Mouse (Mus musculus): Measurements from ENCODE around the gene Msantd3. TPM values are rescaled to one million over a fixed set of nuclear protein-coding genes. Genes with fewer than 3 reads are reported as not detected.

Gene Msantd3
- polyA plus RNA-seq, 1 experiment from 2014 or later, result 2.5 TPM

DNA sequence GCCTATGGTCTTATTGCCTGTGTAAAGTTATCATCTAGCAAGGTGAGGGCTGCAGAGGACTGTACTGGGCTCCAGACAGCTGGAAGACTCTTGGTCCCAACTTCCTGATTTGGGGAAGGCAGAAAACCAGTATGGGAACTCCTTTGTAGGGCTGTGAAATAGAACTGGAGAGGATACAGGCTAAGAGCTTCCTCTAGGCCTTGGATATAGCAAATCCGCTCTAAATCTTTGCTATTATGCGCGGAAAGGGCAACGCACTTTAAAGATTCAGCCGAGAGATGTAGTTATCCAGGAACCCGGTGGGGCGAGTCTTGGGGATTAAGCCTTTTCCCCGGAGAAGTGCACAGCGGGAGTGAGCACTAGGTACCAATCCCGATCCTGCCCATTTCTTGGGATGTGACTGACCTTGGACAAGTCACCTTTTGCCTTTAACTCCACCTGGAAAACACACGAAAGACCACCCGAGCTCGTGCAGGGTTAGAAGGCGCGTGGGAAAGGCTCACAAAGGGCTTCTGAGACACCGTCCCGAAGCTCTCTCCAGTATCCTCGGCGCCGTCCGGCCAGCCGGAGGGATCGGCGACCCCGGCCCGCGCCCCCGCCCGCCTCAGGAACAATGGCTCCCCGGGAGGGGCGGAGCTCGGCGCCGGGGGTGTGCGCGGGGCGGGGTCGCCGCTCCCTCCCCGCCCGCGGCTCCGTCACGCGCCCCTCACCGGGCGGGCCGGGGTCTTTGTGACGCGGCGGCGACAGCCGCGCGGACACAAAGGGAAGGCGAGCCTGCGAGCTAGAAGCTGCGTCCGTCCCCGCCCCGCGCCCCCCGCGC, 44.9 kb downstream of the Msantd3 start, which contains the start of gene Tmeff1:
Gene Tmeff1 (plus strand): TSS at position 754 of the 820 bp plus-strand sequence.
- peak within 1 kb of the TSS; percentile 11; the same call in 1 of the 2 replicates for H3K9ac ChIP-seq
- ATAC-seq (ENCODE audit: insufficient read depth), result no peak
- H3K27ac ChIP-seq (replicated peaks), result no peak within 1 kb of the TSS
- H3K9me3 ChIP-seq (replicated peaks), result no peaks in the 10 kb centered on the region
- H3K4me3 ChIP-seq (replicated peaks), result peak within 1 kb of the TSS; percentile 59
- H3K27me3 ChIP-seq, result peaks cover 40% of the 10 kb centered on the region
- H3K36me3 ChIP-seq (replicated peaks), result no peaks in the 10 kb centered on the region
- WGBS (ENCODE audit: insufficient replicate concordance), result 4% methylated on average over 60 of the region's 64 CpGs
- H3K4me1 ChIP-seq (replicated peaks), result no peaks in the 10 kb centered on the region
- peak within 1 kb of the TSS; percentile 72 for H3K4me2 ChIP-seq

DNA sequence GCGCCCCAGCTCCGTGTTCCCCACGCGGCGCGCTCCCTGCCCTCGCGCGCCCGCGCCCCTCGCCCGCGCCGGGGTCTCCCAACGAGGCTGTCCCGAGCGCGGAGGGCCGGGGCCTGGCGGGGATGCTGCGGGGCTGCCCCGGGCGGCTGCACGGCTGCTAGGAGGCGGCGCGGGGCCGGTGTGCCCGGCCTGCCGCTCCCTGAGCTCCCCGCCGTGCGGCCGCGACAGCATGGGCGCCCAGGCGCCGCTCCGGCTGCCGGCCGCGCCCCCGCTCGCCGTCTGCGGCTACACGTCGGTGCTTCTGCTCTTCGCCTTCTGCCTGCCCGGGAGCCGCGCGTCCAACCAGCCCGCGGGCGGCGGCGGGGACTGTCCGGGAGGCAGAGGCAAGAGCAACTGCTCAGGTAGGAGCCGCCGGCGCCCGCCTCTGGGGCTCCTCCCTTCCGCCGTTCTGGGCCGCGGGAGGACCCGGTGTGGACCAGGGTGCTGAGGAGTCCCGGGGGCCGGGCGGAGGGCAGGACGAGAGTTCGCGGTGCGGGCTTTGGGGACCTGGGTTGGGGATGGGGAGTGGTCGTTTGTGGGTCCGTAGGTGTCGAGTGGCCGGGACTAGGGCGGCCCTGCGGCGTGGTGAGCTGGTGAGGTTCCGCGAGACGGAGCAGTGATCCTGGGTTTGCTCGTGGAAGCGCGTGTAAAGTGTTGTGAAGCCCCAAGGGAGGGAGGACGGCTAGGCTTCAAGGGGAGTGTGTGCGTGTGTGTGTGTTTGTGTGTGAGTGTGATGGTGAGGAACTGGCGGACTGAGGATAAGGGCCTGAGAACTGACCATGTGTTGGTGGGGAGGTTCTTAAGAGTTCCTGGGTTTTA, 45.7 kb downstream of the Msantd3 start:
- no peaks in the 10 kb centered on the region for H3K9me3 ChIP-seq (replicated peaks)
- H3K9ac ChIP-seq, result peak overlapping the region; percentile 11; the same call in 1 of the 2 replicates
- no peaks in the 10 kb centered on the region for H3K4me1 ChIP-seq (replicated peaks)
- peaks cover 40% of the 10 kb centered on the region for H3K27me3 ChIP-seq
- H3K27ac ChIP-seq (replicated peaks), result no peak overlapping the region
- H3K4me2 ChIP-seq, result peak overlapping the region; percentile 72
- no peaks in the 10 kb centered on the region for H3K36me3 ChIP-seq (replicated peaks)
- WGBS (ENCODE audit: insufficient replicate concordance), result 1% methylated on average over 83 of the region's 92 CpGs
- ATAC-seq (ENCODE audit: insufficient read depth), result no peak
- peak overlapping the region; percentile 59 for H3K4me3 ChIP-seq (replicated peaks)

DNA sequence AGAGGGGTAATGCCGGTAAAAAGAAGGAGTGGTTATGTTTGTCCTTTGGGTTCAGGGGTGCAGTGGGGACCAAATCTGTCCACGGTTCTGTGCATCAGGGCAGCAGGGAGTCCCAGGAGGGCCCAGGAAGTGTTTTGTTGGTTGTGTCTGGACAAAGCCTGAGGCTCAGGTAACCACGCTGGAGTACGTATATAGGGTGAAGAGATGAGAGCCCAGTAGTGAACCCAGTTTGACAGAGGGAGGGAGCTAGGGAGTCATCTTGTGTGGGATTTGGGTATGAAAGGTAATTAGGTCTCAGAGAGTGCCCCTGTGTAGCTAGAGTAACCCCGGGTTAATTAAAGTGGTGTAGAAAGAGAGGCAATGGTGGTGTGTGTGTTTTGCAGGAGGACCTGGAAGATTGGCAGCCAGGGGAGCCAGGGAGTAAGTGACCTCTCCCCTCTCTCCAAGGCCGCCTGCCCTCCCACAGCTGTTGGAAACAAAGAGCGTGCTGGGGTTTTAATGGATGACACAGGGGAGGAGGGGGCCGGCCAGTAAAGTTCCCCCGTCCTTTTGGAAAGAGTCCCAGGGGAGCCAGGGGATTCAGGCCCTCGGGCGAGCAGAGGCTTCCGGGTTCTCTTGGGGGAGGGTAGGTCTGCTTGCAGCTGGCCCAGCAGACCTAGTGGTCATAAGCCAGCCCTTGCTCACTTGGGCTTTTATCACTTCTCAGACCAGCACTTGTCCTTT, 46.5 kb downstream of the Msantd3 start:
- WGBS (ENCODE audit: insufficient replicate concordance), result 15% methylated on average over 12 of the region's 12 CpGs
- Histone ChIP-seq H3K4me1 (replicated peaks) (no peaks in the 10 kb centered on the region), H3K36me3 (replicated peaks) (no peaks in the 10 kb centered on the region), H3K9ac (no peak overlapping the region), H3K27ac (replicated peaks) (no peak overlapping the region), H3K4me3 (replicated peaks) (peak overlapping the region; percentile 59), H3K27me3 (peaks cover 40% of the 10 kb centered on the region), H3K4me2 (peak overlapping the region; percentile 72), H3K9me3 (replicated peaks) (no peaks in the 10 kb centered on the region)
- ATAC-seq (ENCODE audit: insufficient read depth), result no peak

DNA sequence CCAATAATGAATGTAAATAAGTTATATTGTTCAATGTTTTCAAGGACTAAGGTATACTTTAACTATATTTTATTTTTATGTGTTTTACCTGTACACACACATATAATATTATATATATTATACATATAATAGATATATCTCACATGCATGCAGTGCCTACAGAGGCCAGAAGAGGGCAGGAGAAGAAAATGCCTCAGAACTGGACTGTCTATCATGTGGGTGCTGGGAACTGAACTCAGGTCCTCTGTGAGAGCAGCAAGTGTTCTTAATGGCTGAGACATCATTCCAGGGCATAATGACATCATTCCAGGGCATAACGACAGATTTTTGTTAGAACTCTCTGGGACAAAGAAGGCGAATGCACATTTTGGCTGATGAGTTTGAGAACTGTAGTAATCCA, 47.8 kb downstream of the Msantd3 start:
- Histone ChIP-seq H3K4me3 (replicated peaks) (no peak overlapping the region), H3K27ac (replicated peaks) (no peak overlapping the region), H3K36me3 (replicated peaks) (no peaks in the 10 kb centered on the region), H3K9ac (no peak overlapping the region), H3K27me3 (peaks cover 40% of the 10 kb centered on the region), H3K4me1 (replicated peaks) (no peaks in the 10 kb centered on the region), H3K9me3 (replicated peaks) (no peaks in the 10 kb centered on the region), H3K4me2 (no peak overlapping the region)
- WGBS (ENCODE audit: insufficient replicate concordance), result 64% methylated on average over 2 of the region's 2 CpGs
- no peak for ATAC-seq (ENCODE audit: insufficient read depth)

DNA sequence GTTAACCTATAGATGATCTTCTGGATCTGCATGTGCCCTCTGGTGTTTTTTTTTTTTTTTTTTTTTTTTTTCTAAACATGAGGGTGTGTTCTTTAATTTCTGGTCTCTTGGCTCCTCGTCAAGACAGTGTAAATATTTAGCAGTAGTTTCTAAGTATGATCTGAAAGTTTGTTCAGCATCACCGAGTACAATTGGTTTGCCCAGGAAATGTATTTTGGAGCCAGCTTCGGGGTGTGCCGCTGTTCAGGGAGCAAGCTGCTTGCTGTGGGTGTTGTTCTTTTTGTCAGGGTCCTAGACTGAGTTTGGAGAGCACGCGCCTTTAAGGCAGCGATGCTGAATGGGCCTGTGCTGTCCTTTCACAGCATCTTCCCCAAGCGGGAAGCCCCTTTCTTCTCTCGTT, 48.8 kb downstream of the Msantd3 start:
- Histone ChIP-seq H3K27ac (replicated peaks) (no peak overlapping the region), H3K4me3 (replicated peaks) (no peak overlapping the region), H3K36me3 (replicated peaks) (no peaks in the 10 kb centered on the region), H3K9ac (no peak overlapping the region), H3K9me3 (replicated peaks) (no peaks in the 10 kb centered on the region), H3K27me3 (peaks cover 32% of the 10 kb centered on the region), H3K4me2 (no peak overlapping the region), H3K4me1 (replicated peaks) (no peaks in the 10 kb centered on the region)
- 80% methylated on average over 9 of the region's 9 CpGs for WGBS (ENCODE audit: insufficient replicate concordance)
- no peak for ATAC-seq (ENCODE audit: insufficient read depth)

DNA sequence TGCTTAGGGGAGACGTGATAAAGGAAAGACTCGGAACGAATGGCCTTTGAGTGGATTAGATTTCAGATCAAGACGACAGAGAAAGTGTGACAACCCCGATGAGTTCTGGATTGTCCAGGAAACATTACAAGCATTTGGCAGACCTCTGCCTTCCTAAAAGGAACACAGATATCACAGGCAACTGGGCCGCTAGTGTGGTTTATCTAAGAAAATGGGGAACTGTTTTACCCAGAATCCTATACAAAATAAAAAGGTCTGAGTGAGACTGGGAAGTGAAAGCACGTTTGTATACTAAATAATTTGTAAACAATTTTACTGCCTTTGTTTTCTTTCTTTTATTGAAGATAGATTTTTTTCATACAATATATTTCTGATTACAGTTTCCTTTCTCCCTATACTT, 51.1 kb downstream of the Msantd3 start:
- Histone ChIP-seq H3K4me3 (replicated peaks) (no peak overlapping the region), H3K27ac (replicated peaks) (no peak overlapping the region), H3K36me3 (replicated peaks) (no peaks in the 10 kb centered on the region), H3K4me2 (no peak overlapping the region), H3K9me3 (replicated peaks) (no peaks in the 10 kb centered on the region), H3K27me3 (peaks cover 11% of the 10 kb centered on the region), H3K4me1 (replicated peaks) (no peaks in the 10 kb centered on the region), H3K9ac (no peak overlapping the region)
- 33% methylated on average over 7 of the region's 7 CpGs for WGBS (ENCODE audit: insufficient replicate concordance)
- ATAC-seq (ENCODE audit: insufficient read depth), result no peak

DNA sequence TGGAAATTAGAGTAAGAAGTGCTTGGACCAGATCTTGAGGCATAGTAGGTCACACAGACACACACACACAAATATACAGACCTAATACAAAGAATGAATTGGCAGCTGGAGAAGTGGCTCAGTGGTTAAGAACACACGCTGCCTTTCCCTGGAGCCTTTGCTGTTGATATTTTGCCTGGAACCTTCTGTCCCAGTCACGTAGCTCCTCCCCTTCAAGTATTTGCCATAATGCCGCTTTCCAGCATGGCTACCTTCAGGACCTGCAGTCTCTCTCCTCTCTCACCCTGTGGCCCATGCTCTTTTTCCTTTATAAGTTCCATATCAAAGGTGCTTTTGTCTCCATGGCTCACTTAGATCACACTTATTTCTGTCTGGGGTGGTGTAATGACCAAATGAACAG, 51.7 kb downstream of the Msantd3 start:
- no peaks in the 10 kb centered on the region for H3K9me3 ChIP-seq (replicated peaks)
- no peak overlapping the region for H3K4me3 ChIP-seq (replicated peaks)
- no peaks in the 10 kb centered on the region for H3K36me3 ChIP-seq (replicated peaks)
- H3K4me2 ChIP-seq, result no peak overlapping the region
- no peaks in the 10 kb centered on the region for H3K4me1 ChIP-seq (replicated peaks)
- H3K9ac ChIP-seq, result no peak overlapping the region
- peaks cover 6% of the 10 kb centered on the region for H3K27me3 ChIP-seq
- WGBS (ENCODE audit: insufficient replicate concordance), result 65% methylated on average over 3 of the region's 3 CpGs
- ATAC-seq (ENCODE audit: insufficient read depth), result no peak
- H3K27ac ChIP-seq (replicated peaks), result no peak overlapping the region

DNA sequence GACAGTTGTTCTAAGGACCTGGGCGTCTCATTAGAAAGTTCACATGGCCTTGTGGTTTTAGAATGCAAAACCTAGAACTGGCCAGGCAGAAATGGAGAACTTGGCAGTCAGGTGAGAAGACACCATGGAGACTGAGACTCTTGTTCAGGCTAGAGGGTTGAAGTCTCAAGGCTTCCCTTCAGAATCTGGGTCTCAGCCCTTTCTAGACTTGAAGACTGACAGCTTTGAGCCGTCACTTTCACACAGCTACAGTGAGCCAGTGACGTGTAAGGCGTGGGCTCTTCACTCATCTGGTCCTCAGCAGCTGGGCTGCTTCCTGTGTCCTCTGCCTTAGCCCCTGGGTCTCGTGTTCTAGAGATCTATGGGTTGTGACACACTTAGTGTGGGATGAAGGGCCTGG, 52.6 kb downstream of the Msantd3 start:
- Histone ChIP-seq H3K36me3 (replicated peaks) (no peaks in the 10 kb centered on the region), H3K27me3 (no peaks in the 10 kb centered on the region), H3K4me1 (replicated peaks) (no peaks in the 10 kb centered on the region), H3K4me3 (replicated peaks) (no peak overlapping the region), H3K9ac (no peak overlapping the region), H3K4me2 (no peak overlapping the region), H3K9me3 (replicated peaks) (no peaks in the 10 kb centered on the region), H3K27ac (replicated peaks) (no peak overlapping the region)
- WGBS (ENCODE audit: insufficient replicate concordance), result 24% methylated on average over 5 of the region's 5 CpGs
- no peak for ATAC-seq (ENCODE audit: insufficient read depth)

DNA sequence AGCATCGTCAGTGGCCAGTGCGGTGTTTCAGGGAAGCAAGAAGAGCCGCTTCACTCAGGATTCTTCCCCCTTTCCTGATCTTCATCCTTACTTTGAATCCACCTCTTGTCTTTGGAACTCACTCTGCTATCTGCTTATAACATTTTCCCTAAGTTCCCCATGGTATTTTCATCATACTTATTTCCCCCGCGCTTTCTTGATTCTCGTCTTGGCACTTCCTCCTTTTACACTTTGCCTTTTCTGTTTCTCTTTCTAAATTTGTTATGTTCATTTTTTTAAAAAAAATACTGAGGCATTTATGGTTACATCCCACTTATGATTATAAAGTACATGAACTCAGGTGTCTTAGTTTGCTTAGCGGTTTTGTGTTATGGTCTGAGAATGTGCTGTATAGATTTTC, 53.1 kb downstream of the Msantd3 start:
- Histone ChIP-seq H3K27me3 (no peaks in the 10 kb centered on the region), H3K9ac (no peak overlapping the region), H3K36me3 (replicated peaks) (no peaks in the 10 kb centered on the region), H3K4me2 (no peak overlapping the region), H3K4me3 (replicated peaks) (no peak overlapping the region), H3K4me1 (replicated peaks) (no peaks in the 10 kb centered on the region), H3K9me3 (replicated peaks) (no peaks in the 10 kb centered on the region), H3K27ac (replicated peaks) (no peak overlapping the region)
- 59% methylated on average over 7 of the region's 7 CpGs for WGBS (ENCODE audit: insufficient replicate concordance)
- ATAC-seq (ENCODE audit: insufficient read depth), result no peak

DNA sequence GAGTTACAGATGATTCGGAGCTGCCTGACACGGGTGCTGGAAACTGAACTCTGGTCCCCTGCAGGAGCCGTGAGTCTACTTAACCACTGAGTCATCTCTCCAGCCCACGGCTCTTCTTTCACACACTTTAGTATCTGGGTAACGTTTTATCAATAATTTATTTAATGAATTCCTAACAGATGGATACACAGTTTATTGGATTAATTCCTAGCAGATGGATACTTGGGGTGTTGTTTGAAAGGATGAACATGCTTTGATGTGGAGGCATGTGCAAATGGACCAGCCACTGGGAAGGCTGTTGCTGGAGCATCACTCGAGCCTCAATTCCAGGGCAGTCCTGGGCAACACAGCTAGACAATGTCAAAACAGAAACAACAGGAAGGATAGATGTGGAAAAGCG, 56.4 kb downstream of the Msantd3 start:
- H3K4me1 ChIP-seq (replicated peaks), result no peaks in the 10 kb centered on the region
- no peak overlapping the region for H3K9ac ChIP-seq
- no peaks in the 10 kb centered on the region for H3K27me3 ChIP-seq
- H3K4me3 ChIP-seq (replicated peaks), result no peak overlapping the region
- no peak overlapping the region for H3K4me2 ChIP-seq
- WGBS (ENCODE audit: insufficient replicate concordance), result 78% methylated on average over 7 of the region's 7 CpGs
- no peak overlapping the region for H3K27ac ChIP-seq (replicated peaks)
- no peak for ATAC-seq (ENCODE audit: insufficient read depth)
- H3K9me3 ChIP-seq (replicated peaks), result no peaks in the 10 kb centered on the region
- no peaks in the 10 kb centered on the region for H3K36me3 ChIP-seq (replicated peaks)

DNA sequence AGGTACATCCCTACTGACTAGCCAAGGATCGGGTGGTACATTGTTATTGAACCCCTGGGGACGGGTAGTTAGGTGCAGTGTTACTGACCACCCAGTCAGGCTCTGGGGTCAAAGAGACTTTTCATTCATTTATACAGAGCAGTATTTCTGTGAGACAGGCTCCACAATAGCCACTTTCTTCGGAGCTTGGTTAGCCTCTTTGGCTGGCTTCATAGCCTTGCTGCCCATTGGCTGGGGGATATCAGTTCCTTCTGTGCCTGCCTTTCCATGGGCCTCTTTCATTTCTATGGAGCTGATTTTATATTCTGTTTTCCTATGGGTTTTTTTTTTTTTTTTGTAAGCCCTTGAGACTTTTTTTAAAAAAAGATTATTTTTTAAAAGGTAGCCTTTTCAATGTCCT, 65.9 kb downstream of the Msantd3 start:
- no peak overlapping the region for H3K27ac ChIP-seq (replicated peaks)
- no peak overlapping the region for H3K4me2 ChIP-seq
- no peaks in the 10 kb centered on the region for H3K27me3 ChIP-seq
- H3K4me3 ChIP-seq (replicated peaks), result no peak overlapping the region
- no peaks in the 10 kb centered on the region for H3K36me3 ChIP-seq (replicated peaks)
- no peaks in the 10 kb centered on the region for H3K4me1 ChIP-seq (replicated peaks)
- 74% methylated on average over 3 of the region's 3 CpGs for WGBS (ENCODE audit: insufficient replicate concordance)
- H3K9me3 ChIP-seq (replicated peaks), result no peaks in the 10 kb centered on the region
- H3K9ac ChIP-seq, result no peak overlapping the region
- ATAC-seq (ENCODE audit: insufficient read depth), result no peak
